Mouse (Mus musculus): ENCODE data around the gene Hoxb4. TPM values are rescaled to one million over a fixed set of nuclear protein-coding genes. Genes with fewer than 3 reads are reported as not detected.

Gene Hoxb4
- polyA plus RNA-seq, 1 experiment from 2014 or later: 3.6 TPM

DNA sequence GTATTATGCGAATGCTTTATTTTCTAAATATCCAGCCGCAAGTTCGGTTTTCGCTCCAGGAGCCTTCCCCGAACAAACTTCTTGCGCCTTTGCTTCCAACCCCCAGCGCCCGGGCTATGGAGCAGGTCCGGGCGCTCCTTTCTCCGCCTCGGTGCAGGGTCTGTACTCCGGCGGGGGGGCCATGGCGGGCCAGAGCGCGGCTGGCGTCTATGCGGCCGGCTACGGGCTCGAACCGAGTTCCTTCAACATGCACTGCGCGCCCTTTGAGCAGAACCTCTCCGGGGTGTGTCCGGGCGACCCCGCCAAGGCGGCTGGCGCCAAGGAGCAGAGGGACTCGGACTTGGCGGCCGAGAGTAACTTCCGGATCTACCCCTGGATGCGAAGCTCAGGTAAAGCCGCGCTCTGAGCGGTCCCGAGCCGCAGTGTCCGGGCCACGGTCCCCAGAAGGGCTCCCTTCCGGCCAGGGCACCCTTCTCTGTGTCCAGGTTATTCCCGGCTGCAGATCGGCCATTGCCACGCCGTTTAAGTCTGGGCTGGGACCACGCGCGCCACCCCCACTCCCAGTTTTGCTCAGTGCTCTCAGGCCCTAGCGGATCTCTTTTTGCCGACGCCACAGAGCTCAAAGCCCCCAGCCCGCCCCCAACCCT, 31.2 kb upstream of the Hoxb4 start:
- Histone ChIP-seq H3K4me1 (peaks cover 8% of the 10 kb centered on the region; the same call in 1 of the 2 replicates), H3K36me3 (no peaks in the 10 kb centered on the region), H3K9ac (peak overlapping the region; percentile 38; the same call in 1 of the 2 replicates), H3K27ac (peak overlapping the region; percentile 86), H3K4me2 (peak overlapping the region; percentile 58), H3K4me3 (replicated peaks) (peak overlapping the region; percentile 47), H3K9me3 (no peaks in the 10 kb centered on the region), H3K27me3 (replicated peaks) (peaks cover 67% of the 10 kb centered on the region)
- no peak for ATAC-seq (ENCODE audit: insufficient read depth, low FRiP score, low read depth)
- WGBS: under 1% methylated on average over 55 of the region's 55 CpGs

DNA sequence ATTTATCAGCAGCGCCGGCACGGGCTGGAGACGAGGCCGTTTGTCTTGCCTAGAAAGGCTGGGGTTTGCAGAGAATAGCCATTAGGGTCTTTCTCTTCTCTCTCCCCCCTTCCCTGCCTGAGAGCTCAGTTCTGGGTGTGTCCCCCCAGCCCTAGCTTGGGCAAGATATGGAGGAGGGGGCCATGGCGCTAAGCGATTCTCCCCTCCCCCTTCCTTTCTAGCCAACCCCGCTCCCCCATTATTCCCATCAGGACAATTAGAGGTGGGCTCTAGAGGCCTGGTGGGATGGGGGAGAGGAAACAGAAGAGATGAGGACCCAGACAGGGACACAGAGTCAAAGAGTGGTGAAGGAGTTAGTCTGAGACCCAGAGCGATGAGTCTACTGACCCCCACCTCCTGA, 30.7 kb upstream of the Hoxb4 start:
- H3K27ac ChIP-seq: peak overlapping the region; percentile 86; the same call in 1 of the 2 replicates
- H3K4me1 ChIP-seq: peaks cover 8% of the 10 kb centered on the region; the same call in 1 of the 2 replicates
- H3K4me3 ChIP-seq (replicated peaks): peak overlapping the region; percentile 47
- 0 out of 2 replicates have a peak overlapping the region, but pooled peaks have one; percentile 38 for H3K9ac ChIP-seq
- H3K4me2 ChIP-seq: peak overlapping the region; percentile 58
- no peak for ATAC-seq (ENCODE audit: insufficient read depth, low FRiP score, low read depth)
- peaks cover 68% of the 10 kb centered on the region for H3K27me3 ChIP-seq (replicated peaks)
- H3K36me3 ChIP-seq: no peaks in the 10 kb centered on the region
- WGBS: 6% methylated on average over 9 of the region's 9 CpGs
- no peaks in the 10 kb centered on the region for H3K9me3 ChIP-seq

DNA sequence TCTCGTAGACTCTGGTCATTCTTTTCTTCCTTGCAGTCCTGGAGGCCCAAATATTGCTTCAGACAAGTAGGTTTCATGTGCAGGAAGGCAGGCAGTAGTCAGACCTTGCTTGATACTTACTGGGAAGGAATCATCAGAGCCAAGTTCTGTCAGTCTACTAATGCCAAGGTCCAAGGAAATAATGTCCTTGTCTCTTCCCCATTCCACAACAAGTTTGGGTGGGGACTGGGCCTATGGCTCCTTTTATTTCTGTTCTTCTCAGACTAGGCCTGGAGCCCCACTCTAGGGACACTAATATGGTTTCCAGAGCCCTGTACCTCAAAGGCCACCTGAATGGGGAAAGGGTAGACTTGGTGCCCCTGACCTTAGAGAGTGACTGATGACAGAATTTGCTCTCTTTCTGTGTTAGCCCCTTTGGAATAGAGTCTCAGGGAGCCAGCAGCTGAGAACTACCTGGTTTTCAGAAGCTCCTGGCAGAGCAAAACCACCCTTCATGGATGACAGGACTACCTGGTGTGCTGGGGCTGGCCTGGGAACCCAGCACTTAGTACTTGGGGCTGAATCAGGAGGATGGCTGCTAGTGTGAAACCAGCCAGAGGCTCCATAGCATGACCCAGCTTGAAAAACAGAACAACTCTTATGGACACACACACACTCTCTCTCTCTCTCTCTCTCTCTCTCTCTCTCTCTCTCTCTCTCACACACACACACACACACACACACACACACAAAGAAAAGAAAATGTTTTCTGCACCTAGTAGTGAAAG, 29.4 kb upstream of the Hoxb4 start:
- Histone ChIP-seq H3K4me1 (0 out of 2 replicates have a peak, but pooled peaks cover 2% of the 10 kb centered on the region), H3K4me2 (no peak overlapping the region), H3K27ac (no peak overlapping the region), H3K9ac (no peak overlapping the region), H3K27me3 (replicated peaks) (peaks cover 69% of the 10 kb centered on the region), H3K9me3 (no peaks in the 10 kb centered on the region), H3K4me3 (replicated peaks) (no peak overlapping the region), H3K36me3 (no peaks in the 10 kb centered on the region)
- 50% methylated on average over 1 of the region's 1 CpGs for WGBS
- no peak for ATAC-seq (ENCODE audit: insufficient read depth, low FRiP score, low read depth)

DNA sequence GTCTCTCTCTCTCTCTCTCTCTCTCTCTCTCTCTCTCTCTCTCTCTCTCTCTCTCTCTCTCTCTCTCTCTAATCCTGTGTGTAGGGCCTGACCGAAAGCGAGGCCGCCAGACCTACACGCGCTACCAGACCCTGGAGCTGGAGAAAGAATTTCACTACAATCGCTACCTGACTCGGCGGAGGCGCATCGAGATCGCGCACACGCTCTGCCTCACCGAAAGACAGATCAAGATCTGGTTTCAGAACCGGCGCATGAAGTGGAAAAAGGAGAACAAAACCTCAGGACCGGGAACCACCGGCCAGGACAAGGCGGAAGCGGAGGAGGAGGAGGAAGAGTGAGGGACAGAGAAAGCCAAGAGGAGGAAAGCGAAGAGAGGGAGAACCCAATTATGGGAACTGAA, 28.8 kb upstream of the Hoxb4 start:
- Histone ChIP-seq H3K27ac (no peak overlapping the region), H3K4me2 (no peak overlapping the region), H3K27me3 (replicated peaks) (peaks cover 73% of the 10 kb centered on the region), H3K36me3 (no peaks in the 10 kb centered on the region), H3K9ac (no peak overlapping the region), H3K4me3 (replicated peaks) (no peak overlapping the region), H3K9me3 (no peaks in the 10 kb centered on the region), H3K4me1 (no peaks in the 10 kb centered on the region)
- ATAC-seq (ENCODE audit: insufficient read depth, low FRiP score, low read depth): no peak
- WGBS: 34% methylated on average over 21 of the region's 21 CpGs

DNA sequence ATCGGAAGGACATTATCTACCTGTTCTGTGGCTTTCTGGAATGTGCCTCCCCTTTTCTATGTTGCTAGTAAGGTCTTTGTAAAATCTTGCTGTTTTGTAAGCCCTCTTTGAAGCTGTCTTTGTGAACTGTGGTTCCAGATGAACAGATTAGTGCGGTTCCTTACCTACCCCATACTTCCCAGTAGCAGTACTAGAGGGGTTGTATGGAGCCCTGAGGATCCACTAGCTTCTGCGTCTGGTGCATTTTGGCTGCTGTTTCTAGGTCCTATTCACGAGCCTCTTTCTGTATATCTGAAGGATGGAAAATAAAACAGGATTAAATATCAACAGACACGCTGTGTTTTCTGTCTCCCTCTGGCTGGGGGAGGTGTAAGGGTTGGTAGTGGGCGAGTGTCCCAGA, 28.2 kb upstream of the Hoxb4 start:
- no peak for ATAC-seq (ENCODE audit: insufficient read depth, low FRiP score, low read depth)
- no peaks in the 10 kb centered on the region for H3K36me3 ChIP-seq
- no peaks in the 10 kb centered on the region; the same call in 1 of the 2 replicates for H3K4me1 ChIP-seq
- H3K27me3 ChIP-seq (replicated peaks): peaks cover 74% of the 10 kb centered on the region
- H3K4me2 ChIP-seq: no peak overlapping the region
- no peaks in the 10 kb centered on the region for H3K9me3 ChIP-seq
- WGBS: 35% methylated on average over 6 of the region's 6 CpGs
- H3K27ac ChIP-seq: no peak overlapping the region
- H3K4me3 ChIP-seq (replicated peaks): no peak overlapping the region
- no peak overlapping the region for H3K9ac ChIP-seq

DNA sequence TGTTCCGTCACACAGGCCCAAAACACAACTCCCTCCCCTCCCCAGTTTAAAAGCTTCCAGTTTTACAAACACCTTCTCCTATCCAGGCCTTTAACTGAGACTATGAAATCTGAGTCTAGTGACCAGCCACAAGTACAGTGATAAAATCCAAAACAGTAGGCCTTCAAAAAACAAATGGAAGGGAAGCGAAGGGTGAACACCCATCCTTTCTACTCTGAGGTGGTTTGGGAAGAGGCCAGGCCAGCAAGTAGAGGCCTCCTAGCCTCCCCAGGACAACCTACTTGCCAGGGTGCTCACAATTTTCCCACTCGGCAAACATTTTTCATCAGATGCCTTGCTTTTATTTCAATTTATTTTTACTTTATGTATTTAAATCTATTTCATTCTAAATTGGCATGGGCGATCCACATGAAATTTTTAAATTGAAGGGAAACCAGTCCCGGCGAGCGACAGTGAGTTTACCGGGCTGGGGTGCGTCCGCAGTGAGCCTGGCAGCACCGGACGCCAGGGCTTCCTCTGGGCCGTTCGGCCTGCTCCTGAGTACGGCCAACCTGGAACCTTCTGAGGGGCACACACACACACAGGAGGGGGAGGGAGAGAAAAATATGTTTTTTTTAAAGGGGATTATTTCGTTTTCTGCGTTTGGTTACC, 27.2 kb upstream of the Hoxb4 start:
- Histone ChIP-seq H3K4me2 (no peak overlapping the region), H3K36me3 (no peaks in the 10 kb centered on the region), H3K27ac (peak overlapping the region; percentile 6; the same call in 1 of the 2 replicates), H3K27me3 (replicated peaks) (peaks cover 80% of the 10 kb centered on the region), H3K4me3 (replicated peaks) (no peak overlapping the region), H3K9ac (no peak overlapping the region), H3K4me1 (peaks cover 6% of the 10 kb centered on the region), H3K9me3 (no peaks in the 10 kb centered on the region)
- 37% methylated on average over 17 of the region's 17 CpGs for WGBS
- ATAC-seq (ENCODE audit: insufficient read depth, low FRiP score, low read depth): no peak

DNA sequence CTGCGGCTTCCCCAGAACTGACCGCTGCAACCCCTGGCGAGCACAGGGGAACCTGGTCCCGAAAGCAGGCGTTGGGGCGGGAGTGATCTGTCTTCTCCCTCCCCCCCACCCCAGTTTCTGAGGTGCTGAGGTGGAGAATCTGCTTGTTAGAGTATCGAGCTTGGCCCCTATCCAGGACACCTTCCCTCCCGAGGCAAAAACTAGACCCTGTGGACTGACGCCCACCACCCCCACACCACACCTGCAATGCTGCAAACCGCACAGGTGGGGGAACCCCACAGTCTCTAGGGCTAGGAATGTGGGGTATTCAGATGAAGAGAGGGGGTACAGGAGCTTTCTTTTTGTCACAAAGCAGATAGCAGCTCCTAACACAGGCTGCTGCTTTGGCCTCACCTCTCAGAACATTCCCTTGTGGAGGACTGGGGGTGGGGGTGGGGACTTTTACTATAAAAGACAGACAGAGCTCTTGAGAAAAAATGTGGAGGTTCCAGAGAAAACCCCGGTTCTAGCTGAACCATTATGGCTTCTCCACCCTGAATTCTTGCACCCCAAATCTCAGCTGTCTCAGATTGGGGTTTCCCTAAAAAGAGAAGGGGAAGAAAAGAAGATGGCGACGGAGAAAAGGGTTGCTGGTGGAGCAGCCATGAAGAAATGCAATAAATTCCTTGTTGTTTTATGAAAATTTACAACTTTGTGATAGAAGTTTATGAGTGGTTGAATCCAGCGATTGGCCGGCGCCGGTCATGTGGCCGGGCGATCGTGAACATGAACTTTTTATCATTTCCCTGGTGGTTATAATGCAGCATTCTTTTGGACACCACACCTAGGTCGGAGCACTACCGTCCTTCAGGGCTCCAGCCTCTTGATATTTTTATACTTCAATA, 26.1 kb upstream of the Hoxb4 start, which contains the start of gene Hoxb6:
Gene Hoxb6, plus strand, starts transcription at position 796 of the 884 bp plus-strand sequence.
- peaks cover 6% of the 10 kb centered on the region for H3K4me1 ChIP-seq
- H3K4me2 ChIP-seq: peak within 1 kb of the TSS; percentile 51
- ATAC-seq (ENCODE audit: insufficient read depth, low FRiP score, low read depth): no peak
- no peaks in the 10 kb centered on the region for H3K9me3 ChIP-seq
- no peaks in the 10 kb centered on the region for H3K36me3 ChIP-seq
- H3K27me3 ChIP-seq (replicated peaks): peaks cover 80% of the 10 kb centered on the region
- 14% methylated on average over 22 of the region's 22 CpGs for WGBS
- H3K27ac ChIP-seq: peak within 1 kb of the TSS; percentile 7
- 0 out of 2 replicates have a peak within 1 kb of the TSS, but pooled peaks have one; percentile 12 for H3K9ac ChIP-seq
- H3K4me3 ChIP-seq (replicated peaks): peak within 1 kb of the TSS; percentile 45

DNA sequence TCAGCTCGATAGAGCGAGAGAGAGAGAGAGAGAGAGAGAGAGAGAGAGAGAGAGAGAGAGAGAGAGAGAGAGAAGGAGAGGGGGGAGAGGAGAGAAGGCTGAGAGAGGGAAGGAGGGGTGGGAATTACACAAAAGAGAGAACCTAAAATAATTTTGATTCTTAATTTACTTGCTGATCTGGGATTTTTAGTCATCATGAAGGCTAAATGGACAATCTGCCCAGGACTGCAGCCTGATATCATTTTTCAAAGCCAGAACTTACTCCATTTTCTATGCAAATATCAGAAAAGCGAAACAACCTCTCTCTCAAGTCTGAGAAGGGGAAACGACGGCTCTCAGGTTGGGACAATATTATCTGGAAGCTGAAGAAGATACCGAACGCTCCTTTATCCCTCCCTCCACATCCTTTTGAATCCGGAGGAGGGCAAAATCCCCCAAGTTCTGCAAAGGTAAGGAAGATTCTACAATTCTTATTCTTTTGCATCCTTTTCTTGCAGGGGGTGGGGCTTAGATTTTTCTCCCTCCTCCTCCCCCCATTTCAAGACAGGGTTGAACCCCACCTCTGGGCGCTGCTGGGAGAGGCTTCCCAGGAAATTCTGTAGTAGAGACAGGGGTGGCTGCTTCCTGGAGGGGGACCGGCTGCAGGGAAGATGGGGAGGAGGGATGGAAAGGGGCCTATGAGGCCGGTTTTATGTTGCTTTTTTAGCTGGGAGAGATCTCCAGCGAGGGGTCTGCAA, 25.3 kb upstream of the Hoxb4 start:
- ATAC-seq (ENCODE audit: insufficient read depth, low FRiP score, low read depth): no peak
- peak overlapping the region; percentile 51 for H3K4me2 ChIP-seq
- 0 out of 2 replicates have a peak overlapping the region, but pooled peaks have one; percentile 12 for H3K9ac ChIP-seq
- no peaks in the 10 kb centered on the region for H3K36me3 ChIP-seq
- peaks cover 6% of the 10 kb centered on the region for H3K4me1 ChIP-seq
- peak overlapping the region; percentile 45 for H3K4me3 ChIP-seq (replicated peaks)
- no peaks in the 10 kb centered on the region for H3K9me3 ChIP-seq
- 19% methylated on average over 12 of the region's 12 CpGs for WGBS
- H3K27ac ChIP-seq: peak overlapping the region; percentile 7
- peaks cover 80% of the 10 kb centered on the region for H3K27me3 ChIP-seq (replicated peaks)

DNA sequence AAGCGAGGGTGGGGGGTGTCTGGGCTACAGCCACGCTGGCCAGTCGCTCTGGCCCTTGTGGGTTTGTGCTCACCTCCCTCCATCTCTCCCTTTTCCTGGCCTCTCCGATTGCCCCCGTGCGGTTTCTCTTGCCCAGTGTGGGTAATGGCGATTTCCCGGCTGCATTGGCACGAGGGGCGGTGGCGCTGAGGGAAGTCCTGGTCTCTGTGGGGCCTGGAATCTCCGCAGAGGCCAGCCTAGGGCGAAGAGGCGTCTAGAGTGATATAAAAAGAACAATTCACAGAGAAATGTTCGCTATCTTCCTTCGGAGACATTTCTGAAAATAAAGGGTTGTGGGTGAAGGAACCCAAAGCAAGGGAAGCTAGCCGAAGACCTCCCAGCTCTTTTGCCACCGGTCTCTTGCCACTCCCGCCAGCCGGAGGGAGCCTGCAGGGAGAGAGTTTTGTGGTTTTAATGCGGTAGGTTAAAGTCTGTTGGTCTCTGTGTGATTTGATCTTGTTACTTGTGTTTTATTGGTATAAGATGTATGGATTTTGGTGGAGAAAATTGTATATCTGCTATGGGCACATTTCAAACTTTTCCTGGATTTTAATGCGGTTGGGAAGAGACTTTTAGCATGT, 24.7 kb upstream of the Hoxb4 start:
- ATAC-seq (ENCODE audit: insufficient read depth, low FRiP score, low read depth): no peak
- Histone ChIP-seq H3K27me3 (replicated peaks) (peaks cover 78% of the 10 kb centered on the region), H3K27ac (peak overlapping the region; percentile 7), H3K9me3 (no peaks in the 10 kb centered on the region), H3K4me1 (peaks cover 6% of the 10 kb centered on the region), H3K9ac (0 out of 2 replicates have a peak overlapping the region, but pooled peaks have one; percentile 12), H3K4me3 (replicated peaks) (peak overlapping the region; percentile 45), H3K4me2 (peak overlapping the region; percentile 51), H3K36me3 (no peaks in the 10 kb centered on the region)
- 13% methylated on average over 22 of the region's 22 CpGs for WGBS

DNA sequence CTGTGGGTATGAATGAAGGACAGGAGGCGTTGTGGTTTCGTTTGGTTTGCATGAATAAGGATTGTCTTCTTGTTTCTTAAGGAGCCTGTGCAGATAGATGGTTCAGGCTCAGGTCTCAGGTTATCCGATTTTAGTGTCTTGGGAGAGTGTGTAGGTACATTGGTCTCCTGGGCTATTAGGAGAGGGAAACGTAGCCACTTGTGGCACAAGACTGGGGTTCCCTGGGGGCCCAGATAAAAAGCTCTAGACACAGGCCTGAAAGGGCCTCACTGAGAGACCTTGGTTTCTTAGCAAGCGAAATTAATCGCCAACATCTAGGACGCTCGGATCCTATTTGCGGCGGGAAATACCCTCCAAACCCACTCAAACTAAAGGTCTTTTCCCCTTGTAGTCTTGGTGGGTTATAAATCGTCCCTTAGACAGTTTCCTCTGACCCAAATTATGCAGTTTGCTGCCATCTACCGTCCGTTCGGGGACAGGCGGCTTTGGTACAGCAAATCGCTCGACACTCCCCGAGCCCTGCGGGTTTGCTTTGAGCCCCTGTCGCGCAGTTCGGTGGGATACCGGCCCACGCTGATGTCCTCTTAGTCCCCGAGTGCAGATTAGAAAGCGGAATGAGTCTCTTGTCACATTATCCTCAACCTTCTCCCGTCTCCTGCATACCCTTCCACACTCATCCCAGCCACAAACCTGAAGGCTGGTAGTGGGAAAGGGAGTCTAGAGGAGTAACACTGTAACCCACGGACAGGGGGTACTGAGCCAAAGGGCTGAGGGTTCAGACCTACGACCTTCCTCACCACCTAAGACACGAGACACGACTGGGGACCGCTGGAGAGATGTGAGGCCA, 23.6 kb upstream of the Hoxb4 start:
- H3K27me3 ChIP-seq (replicated peaks): peaks cover 80% of the 10 kb centered on the region
- peak overlapping the region; percentile 45 for H3K4me3 ChIP-seq (replicated peaks)
- no peaks in the 10 kb centered on the region for H3K9me3 ChIP-seq
- no peak overlapping the region for H3K9ac ChIP-seq
- WGBS: 2% methylated on average over 32 of the region's 32 CpGs
- ATAC-seq (ENCODE audit: insufficient read depth, low FRiP score, low read depth): no peak
- no peak overlapping the region for H3K27ac ChIP-seq
- H3K36me3 ChIP-seq: no peaks in the 10 kb centered on the region
- H3K4me2 ChIP-seq: peak overlapping the region; percentile 51
- H3K4me1 ChIP-seq: peaks cover 6% of the 10 kb centered on the region

Measured in stomach, embryonic 15.5 days (tissue).